Mouse (Mus musculus): ENCODE measurements around the gene Cox19.

DNA sequence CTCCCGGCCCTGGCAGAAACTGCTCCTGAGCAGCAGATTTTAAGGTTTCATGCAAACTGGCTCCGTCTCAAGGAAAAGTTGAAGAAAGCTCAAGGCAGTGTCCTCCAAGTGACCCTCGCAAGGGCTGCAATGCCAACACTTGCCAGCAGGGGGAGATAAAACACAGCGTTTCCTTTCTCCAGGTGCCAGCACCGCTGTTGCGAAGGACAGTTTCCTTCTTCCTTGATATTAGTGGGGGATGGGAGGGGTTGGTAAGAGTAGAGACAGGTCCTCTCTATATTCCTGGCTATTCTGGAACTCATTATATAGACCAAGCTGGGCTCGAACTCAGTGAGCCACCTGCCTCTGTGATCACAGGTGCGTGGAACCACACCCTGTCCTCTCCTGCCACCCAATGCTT lies 19.5 kb downstream of the Cox19 start:
- TF ChIP-seq GATA1 (IDR thresholded peaks at IDR 0.05; ENCODE audit: borderline replicate concordance, low read length) (no peak), FLI1 (IDR thresholded peaks at IDR 0.05; ENCODE audit: low read length) (no peak)
